Mouse (Mus musculus) adrenal gland, adult 8-10 months (tissue): ENCODE results near the gene Uprt. TPM values are rescaled to one million over a fixed set of nuclear protein-coding genes. Genes with fewer than 3 reads are reported as not detected.

Source experiments
- DNase-seq: peaks from one replicate; pipeline ENCODE4 v3.0.0; 2022
- total RNA-seq, 4 experiments: library from RNA; stranded (reverse); gene quantifications; 2 replicates each; pipeline ENCODE4 v1.2.4; 2022

The Uprt gene
- 10 to 100 TPM; 17.7 to 19.7 (median 18.7) TPM for total RNA-seq

DNA sequence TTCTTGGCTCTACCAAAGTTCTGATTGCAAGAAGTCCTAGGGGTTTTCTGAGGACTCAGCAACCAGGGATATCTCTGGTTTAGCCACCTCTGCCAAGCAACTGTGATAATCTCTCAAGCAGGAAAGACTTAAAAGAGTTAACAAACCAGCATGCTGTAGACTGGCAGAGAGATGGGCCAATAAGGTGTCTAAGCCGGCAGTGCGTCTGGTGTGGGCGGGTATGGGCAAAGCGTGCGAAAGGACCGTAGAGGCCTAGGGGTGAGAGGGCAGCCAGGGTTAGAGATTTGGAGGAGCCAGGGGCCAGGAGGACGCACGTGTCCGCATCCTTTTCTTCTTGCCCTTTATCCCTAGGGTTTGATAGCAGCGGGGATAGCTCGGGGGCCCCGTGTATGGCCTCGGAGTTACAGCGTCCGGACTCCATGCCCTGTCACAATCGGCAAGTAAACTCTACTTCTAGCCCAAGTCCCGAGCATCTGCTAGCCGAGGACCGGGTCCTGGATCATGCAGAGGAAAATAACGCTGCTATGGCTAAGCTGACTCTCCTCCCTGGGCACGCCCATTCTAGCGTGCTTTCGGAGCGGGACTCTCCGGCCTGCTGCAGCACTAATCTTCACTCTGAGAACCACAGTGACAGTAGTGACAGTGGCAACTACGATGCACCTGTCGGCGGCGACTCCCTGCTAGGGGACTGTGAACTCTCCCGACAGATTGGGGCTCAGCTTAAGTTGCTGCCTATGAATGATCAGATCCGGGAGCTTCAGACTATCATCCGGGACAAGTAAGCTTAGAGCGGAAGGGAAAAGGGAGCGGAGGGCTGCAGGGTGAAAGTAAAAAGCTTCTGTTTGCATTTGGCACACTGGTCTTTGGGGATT lies at the start of gene Uprt:
Uprt (plus strand) TSS at position 247 of the 872 bp plus-strand sequence.
- peak; percentile 78 for DNase-seq

DNA sequence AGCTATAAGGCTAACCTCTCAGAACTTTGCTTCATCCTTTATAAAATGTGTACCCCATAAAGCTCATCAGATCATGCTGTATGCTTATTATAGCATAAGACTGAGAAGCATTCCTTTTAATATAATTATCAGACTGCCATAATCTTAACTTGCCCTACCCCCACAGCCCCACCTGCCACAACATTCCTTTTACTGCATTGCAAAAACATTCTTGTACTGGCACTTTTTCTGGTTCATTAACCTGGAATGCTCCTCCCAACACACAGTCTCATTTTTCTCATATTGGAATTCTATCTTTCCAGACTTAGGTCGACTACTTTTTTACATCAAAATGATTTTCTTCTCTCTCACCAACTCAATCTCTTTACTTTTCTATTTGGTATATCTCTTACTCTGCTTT lies 49.2 kb upstream of the Uprt start:
- DNase-seq, result no peak

DNA sequence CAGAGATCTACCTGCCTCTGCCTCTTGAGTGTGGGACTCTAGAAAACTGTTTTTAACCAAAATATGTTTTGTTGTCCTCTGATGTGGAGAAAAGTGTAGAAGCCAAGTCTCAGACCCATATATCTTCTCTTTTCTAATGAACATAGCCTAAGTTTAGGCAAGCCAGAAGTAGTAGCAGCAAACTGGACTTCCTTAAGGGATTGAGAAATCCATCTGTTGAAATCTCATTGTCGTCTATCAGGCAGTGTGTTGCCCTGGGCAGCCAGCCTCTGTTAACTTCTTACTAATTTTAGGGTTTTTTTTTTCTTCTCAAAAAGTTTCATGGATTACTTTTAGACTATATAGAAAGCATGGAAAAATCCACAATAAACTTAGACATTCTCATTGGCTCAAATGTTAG lies 30.2 kb upstream of the Uprt start:
- DNase-seq, result no peak

DNA sequence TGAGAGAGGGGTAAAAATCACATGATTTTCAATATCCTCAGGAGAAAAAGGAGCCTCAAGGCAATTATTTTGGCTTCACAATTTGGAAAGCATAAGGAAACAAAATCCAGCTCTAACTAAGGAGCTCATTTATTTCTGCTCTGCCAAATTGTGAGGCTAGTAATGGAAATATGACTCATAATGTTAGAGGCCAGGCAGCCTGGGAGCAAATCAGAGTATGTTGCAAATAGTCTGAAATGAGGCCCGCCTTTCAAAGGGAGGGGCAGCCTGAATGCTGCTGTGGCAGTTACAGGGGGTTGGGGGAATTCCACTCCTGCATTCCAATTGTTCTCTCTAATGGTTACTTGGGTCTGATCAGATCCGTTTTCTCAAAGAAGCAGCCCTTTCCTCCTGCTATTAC lies 20.9 kb upstream of the Uprt start:
- peak; percentile 7 for DNase-seq

DNA sequence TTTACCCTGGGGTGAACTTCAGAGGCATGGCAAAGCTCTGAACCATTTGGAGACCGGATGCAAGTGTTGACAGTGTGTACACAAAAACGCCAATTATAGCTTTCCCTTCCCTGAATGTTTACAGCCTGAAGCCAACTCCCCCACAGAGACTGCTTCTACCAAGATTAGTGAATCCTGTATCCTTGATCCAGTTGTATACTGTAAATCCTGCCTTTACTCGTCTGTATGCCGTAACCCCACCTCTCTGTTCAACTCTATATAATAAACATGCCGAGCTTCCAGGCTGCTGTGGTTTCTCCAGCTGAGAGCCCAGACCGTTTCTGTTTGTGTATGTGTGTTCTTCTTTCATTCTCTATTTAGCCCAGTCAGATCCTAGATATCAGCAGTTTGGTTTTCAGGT lies 18.2 kb upstream of the Uprt start:
- DNase-seq, result no peak

DNA sequence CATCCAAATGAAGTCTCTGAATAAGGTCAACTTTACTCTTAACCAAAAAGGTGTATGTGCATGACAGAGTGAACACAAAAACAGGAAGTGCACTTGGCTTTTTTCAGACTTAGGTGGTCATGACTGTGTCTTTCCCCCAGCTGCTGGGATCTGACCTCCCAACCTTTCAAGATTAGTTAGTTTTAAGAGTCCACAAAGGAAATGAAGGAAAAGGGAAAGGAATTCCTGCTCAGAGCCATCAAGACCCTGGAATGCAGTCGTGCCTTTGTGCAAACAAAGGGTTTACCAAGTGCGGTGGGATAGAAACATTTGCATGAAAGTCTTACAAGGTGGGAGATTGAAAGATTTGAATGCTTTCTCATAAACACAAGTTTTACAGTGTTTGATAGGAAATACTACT lies 4.6 kb upstream of the Uprt start:
- no peak for DNase-seq

DNA sequence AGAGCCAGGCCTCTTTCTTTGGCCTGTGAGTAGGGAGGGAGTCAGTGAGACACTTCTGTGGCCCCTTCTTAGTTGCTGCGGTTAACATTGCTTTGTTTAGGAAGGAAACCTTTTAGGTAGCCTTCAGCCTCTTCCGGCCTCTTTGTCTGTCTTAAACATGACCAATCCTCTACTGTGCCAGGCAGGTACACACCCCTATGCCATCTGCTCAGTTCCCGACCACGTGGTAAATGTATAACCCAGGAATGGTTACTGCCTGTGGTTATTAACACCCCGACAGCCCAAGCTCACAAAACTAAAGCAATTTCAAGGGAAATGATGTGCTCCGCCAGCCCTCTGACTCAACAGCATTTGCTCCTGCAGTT lies 808 bp downstream of the Uprt start:
- peak; percentile 4 for DNase-seq

DNA sequence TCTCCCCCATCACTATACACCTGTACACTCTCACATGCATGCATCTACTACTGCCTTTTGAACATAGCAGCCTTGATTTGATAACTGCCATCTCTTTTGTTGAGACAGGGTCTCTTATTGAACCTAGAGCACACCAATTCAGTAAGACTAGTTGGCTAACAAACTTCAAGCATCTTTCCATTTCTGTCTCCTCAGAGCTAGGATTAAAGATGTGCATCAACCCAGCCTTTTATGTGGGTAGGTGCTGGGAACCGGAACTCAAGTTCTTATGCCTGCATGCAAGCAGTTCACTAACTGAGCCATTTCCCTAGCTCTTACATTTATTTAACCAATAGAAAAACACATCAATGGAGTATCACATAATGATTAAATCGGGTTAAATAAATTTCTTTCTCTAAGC lies 3.0 kb downstream of the Uprt start:
- no peak for DNase-seq

DNA sequence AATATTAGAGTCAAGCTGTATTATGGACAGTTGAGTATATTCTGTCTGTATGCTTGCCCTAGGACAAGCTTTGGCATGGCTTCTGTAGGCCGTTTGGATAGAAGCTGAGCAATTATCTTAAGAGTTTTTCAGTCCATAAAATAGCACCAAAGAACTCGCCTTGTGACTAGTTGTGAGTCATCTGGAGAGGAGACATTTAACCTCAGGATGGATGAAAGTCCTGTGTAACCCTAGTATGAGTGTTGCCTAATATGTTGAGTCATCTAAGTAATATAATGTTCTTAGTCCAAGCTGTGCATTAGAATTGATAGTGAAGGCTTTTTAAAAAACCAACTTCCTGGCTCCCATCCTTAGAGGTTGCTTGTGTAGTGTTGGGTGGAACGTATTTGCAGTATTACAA lies 5.4 kb downstream of the Uprt start:
- no peak for DNase-seq

DNA sequence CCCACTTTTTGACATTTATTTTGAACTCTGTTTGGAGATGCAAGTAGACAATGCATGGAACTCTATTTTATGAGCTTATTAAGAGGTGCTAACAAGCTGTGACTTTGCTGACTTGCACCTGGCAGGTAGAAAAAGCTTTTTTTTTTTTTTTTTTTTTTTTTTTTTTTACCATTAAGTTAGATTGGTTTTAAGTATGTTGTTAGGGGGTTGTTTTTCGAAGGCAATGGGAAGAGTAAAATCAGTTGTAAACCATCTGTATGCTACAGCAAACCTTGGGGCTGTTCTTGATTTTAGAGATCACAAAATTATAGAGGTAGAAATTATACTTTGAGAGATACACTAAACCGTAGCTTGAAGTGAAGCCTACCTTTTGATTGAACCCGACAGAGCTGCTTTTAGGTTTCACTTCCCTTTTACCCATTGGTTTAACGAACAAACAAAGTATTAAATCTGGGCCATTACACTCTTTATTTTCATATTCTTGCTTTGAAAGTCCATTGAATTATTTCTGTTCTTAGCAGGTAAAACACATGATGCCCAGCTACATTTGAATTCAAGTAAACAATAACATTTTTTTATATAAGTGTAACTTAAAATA lies 6.4 kb downstream of the Uprt start:
- DNase-seq, result no peak

DNA sequence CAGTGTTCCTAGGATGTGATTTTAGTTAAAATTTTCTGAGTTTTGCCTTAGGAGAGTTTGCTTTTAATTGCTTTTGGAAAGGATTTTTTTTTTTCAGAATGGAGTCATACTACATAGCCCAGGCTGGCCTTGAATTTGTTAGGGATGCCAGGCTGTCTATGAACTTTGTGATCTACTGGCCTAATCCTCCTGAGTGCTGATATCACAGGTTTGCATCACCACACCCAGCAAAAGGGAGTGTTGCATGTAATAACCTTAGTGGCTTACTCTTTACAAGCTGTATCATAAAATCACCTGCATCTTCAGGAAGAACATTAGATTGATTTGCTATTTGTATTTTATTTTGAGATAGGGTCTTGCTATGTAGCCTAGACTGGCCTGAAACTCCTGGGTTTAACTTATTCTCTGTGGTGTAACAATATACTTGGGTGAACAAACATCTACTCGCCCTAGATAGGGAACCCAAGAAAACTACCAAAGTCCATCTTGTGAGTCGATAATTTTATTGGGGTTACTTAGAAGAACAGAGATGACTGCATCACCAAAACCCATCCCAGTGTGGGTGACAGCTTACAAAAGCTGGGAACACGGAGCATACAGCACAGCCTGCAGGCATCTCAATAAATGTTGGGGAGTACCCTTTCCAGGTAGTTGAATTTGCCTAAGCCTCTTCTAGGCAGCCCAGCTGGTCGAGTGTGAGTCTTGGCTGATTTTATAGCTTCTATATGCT lies 7.2 kb downstream of the Uprt start:
- no peak for DNase-seq

DNA sequence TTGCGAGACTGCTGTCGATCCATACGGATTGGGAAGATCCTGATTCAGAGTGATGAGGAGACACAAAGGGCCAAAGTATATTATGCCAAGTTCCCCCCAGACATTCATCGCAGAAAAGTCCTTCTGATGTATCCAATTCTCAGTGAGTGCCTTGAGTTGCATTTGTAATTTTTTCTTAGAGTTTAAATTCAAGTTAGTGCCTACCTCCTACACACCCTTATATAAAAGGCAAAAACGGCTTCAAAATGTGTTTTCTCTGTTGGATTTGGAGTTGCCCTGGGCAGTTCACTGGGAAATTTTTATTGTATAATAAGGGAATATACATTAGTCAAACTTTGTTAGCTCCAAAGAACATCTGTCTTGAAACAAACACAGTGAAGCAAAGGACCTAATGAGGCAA lies 19.1 kb downstream of the Uprt start:
- no peak for DNase-seq

DNA sequence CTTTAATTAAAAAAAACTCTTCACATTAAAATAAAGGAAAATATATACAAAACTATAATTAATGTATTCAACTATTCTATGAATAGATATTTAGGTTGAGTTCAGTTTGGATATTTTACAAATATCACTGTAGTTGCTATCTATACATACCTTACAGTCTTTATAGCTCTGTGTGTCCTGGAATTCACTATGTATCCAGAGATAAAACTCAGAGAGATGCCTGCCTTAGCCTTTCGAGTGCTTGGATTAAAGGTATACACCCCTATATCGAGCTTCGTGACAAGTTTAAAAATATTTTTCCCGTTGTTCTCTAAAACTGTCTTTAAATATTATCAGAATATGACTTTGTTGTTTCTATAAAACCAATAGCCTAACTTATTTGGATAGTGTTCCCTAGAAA lies 60.0 kb downstream of the Uprt start:
- no peak for DNase-seq

DNA sequence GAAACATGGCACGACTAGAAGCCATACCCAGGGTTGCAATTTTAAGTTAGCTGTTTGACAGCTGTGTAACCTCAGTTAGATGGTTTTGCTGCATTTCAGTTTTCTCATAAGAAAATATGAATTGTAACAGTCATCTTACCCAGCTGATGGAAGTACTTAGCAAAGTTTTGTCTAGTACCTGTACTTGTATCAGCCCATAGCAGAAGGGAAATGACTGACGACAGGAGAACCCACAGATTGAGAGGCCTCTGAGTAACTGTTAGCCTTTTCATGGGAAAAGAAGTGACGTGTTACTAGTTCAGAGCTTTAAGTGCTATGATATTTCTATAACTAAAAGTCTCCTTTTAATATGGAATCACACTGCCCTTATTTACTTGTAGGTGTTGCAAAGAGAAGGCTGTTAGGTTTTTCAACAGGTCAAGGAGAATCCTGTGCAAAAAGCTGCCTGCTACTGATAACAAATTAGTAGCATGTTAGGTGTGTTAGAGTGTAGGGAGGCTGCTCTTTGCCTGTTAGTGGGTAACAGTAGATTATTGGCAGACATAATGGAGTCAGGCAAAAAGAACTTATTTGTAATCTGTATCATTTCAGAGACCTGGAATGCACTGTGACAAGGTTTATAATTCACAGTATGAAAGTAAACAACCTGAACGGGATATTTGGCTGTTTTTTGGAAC lies 61.4 kb downstream of the Uprt start:
- no peak for DNase-seq

DNA sequence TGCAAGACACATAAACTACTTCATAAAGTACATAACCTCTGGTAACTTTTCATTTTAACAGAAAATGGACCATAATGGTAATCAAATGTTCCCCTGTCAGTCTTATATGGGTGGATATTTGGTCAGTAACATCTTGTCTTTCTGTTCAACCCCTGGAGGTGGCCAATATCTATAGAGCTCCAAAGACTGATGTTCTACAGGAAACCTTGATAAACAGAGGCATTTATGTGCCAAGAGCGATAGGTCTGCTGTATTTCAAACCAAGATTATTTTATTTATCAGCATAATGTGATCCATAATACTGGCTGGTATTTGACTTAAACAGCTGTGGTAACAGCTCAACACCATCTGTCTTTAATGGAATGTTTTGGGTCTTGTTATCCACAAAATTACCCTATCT lies 62.7 kb downstream of the Uprt start:
- no peak for DNase-seq

Other genes starting within 250 kb of the Uprt start
- gene Abcb7, start 69.0 kb upstream of the Uprt start, total RNA-seq, result 10 to 100 TPM; 26.2 to 35.7 (median 30.8) TPM
- gene Zdhhc15, start 188.2 kb downstream of the Uprt start, total RNA-seq, result 1 to 10 TPM; 1.4 to 2.4 (median 1.8) TPM